Comparison of ENCODE assay signal across 15 mouse cellular contexts in genomic region chr13:72121554-72122229, GRCm38 (mm10).
DNase-seq lines count a peak whose midpoint lies in the region; ATAC-seq lines count a peak whose summit lies in the region.
"Had no signal": no experiment of that assay in that cellular context is flagged by ENCODE, and none has a peak within 500 bp of the region (broad histone marks: within the 10 kb centered on the region; RNA-seq: fewer than 3 reads in every experiment).

No protein-coding gene starts in this region.

- H3K4me1 ChIP-seq in embryonic facial prominence, embryonic 14.5 days (ENCODE audit: control insufficient read depth, insufficient read depth, low read length) = peaks cover 4% of the 10 kb centered on the region
- H3K4me1 ChIP-seq in hindbrain, embryonic 14.5 days (replicated peaks; ENCODE audit: control insufficient read depth, insufficient read depth, low read length) = peaks cover 11% of the 10 kb centered on the region
- H3K4me1 ChIP-seq in midbrain, embryonic 15.5 days = peaks cover 25% of the 10 kb centered on the region
- H3K4me1 ChIP-seq: liver, embryonic 12.5 days had no signal

- peaks cover 5% of the 10 kb centered on the region; the same call in 1 of the 2 replicates for H3K27me3 ChIP-seq in embryonic facial prominence, embryonic 14.5 days (replicated peaks; ENCODE audit: control insufficient read depth, insufficient read depth, low read length)
- H3K27me3 ChIP-seq in hindbrain, embryonic 14.5 days (ENCODE audit: control insufficient read depth, insufficient read depth, low read length) = no peaks in the 10 kb centered on the region
- peaks cover 22% of the 10 kb centered on the region; the same call in 1 of the 2 replicates for H3K27me3 ChIP-seq in midbrain, embryonic 15.5 days (replicated peaks)

- no peak overlapping the region for H3K4me3 ChIP-seq in embryonic facial prominence, embryonic 14.5 days (ENCODE audit: low read depth, low read length)
- no peak overlapping the region for H3K4me3 ChIP-seq in hindbrain, embryonic 14.5 days (replicated peaks; ENCODE audit: low read length)
- H3K4me3 ChIP-seq in midbrain, embryonic 15.5 days = no peak overlapping the region
- H3K4me3 ChIP-seq: liver, embryonic 12.5 days had no signal

- H3K4me2 ChIP-seq in embryonic facial prominence, embryonic 14.5 days (ENCODE audit: low read depth, low read length) = no peak overlapping the region
- H3K4me2 ChIP-seq in hindbrain, embryonic 14.5 days (replicated peaks) = no peak overlapping the region
- H3K4me2 ChIP-seq in midbrain, embryonic 15.5 days = peak overlapping the region; percentile 12; the same call in 1 of the 2 replicates
- H3K4me2 ChIP-seq: heart, embryonic 11.5 days; liver, embryonic 12.5 days had no signal

- no peak overlapping the region for H3K27ac ChIP-seq in embryonic facial prominence, embryonic 14.5 days (replicated peaks; ENCODE audit: low read depth, low read length)
- H3K27ac ChIP-seq in hindbrain, embryonic 14.5 days = no peak overlapping the region
- peak overlapping the region; percentile 37 for H3K27ac ChIP-seq in midbrain, embryonic 15.5 days
- H3K27ac ChIP-seq: liver, embryonic 12.5 days had no signal

- peak; percentile 11 for DNase-seq in thymus, postnatal 0 days (ENCODE audit: low spot score)
- DNase-seq in thymus, postnatal 10 days (ENCODE audit: low spot score in 2 of 2) = no peak
- no peak for DNase-seq in embryonic facial prominence, embryonic 14.5 days (ENCODE audit: low spot score)
- DNase-seq in hindbrain, embryonic 14.5 days (ENCODE audit: low spot score) = no peak
- no peak for DNase-seq in layer of hippocampus, postnatal 36 days
- no peak for DNase-seq in MN1 (ENCODE audit: low spot score)
- no peak for DNase-seq in kidney, postnatal 10 days
- DNase-seq: gastrocnemius, postnatal 14 days; heart, postnatal 36 days; kidney, postnatal 25 days had no signal

- 0 out of 2 replicates have a peak, but pooled peaks have one; percentile 18 for ATAC-seq in embryonic facial prominence, embryonic 14.5 days (ENCODE audit: low read depth)
- 0 out of 2 replicates have a peak, but pooled peaks have one; percentile 34 for ATAC-seq in hindbrain, embryonic 14.5 days (ENCODE audit: low FRiP score)
- 0 out of 2 replicates have a peak, but pooled peaks have one; percentile 4 for ATAC-seq in midbrain, embryonic 15.5 days (replicated peaks)
- ATAC-seq: intestine, postnatal 0 days; liver, embryonic 12.5 days; lung, postnatal 0 days had no signal

- no peaks in the 10 kb centered on the region for H3K9me3 ChIP-seq in embryonic facial prominence, embryonic 14.5 days (ENCODE audit: control insufficient read depth, low read length)
- H3K9me3 ChIP-seq in hindbrain, embryonic 14.5 days (ENCODE audit: control insufficient read depth, low read length) = no peaks in the 10 kb centered on the region
- H3K9me3 ChIP-seq in midbrain, embryonic 15.5 days = no peaks in the 10 kb centered on the region
- H3K9me3 ChIP-seq: liver, embryonic 12.5 days had no signal

- no peak overlapping the region for H3K9ac ChIP-seq in embryonic facial prominence, embryonic 14.5 days (ENCODE audit: low read depth, low read length)
- H3K9ac ChIP-seq in hindbrain, embryonic 14.5 days = no peak overlapping the region
- H3K9ac ChIP-seq in midbrain, embryonic 15.5 days = no peak overlapping the region
- H3K9ac ChIP-seq: liver, embryonic 12.5 days had no signal

- H3K36me3 ChIP-seq in embryonic facial prominence, embryonic 14.5 days (ENCODE audit: control insufficient read depth, insufficient read depth, low read length) = no peaks in the 10 kb centered on the region
- H3K36me3 ChIP-seq in hindbrain, embryonic 14.5 days (replicated peaks; ENCODE audit: control insufficient read depth, insufficient read depth) = no peaks in the 10 kb centered on the region
- no peaks in the 10 kb centered on the region for H3K36me3 ChIP-seq in midbrain, embryonic 15.5 days (replicated peaks)
- H3K36me3 ChIP-seq: liver, embryonic 12.5 days had no signal

- 49% methylated on average over 18 of the region's 18 CpGs for WGBS in embryonic facial prominence, embryonic 14.5 days
- WGBS in hindbrain, embryonic 14.5 days = 68% methylated on average over 18 of the region's 18 CpGs
- 32% methylated on average over 18 of the region's 18 CpGs for WGBS in midbrain, embryonic 15.5 days
